Mouse (Mus musculus) left cerebral cortex, adult 6 months (tissue): ENCODE data around the gene Prr5. TPM values are rescaled to one million over a fixed set of nuclear protein-coding genes. Genes with fewer than 3 reads are reported as not detected.

Source experiments
- long read RNA-seq, 2 experiments: library from polyadenylated mRNA; unstranded; transcript quantifications; one replicate each; pipeline ENCODE4 v2.0.0; 2019 to 2020
- polyA plus RNA-seq: library from polyadenylated mRNA; unstranded; fragments of <200 nt; fragmentation: Nextera tagmentation; gene quantifications from 2 replicates; pipeline ENCODE4 v1.2.3, GENCODE M21; 2021

Prr5 gene
- polyA plus RNA-seq = 8.4 and 10.7 TPM in 2 replicates
- long read RNA-seq, experiment 1, transcript Prr5-201 (8 exons, 1,830 nt) = major isoform, 8 of 57 reads
- long read RNA-seq, experiment 1, partial matches to known transcripts = 0 of 57 reads
- long read RNA-seq, experiment 1, other reads (novel, unspliced or antisense) = 49 of 57 reads
- long read RNA-seq, experiment 2, partial matches to known transcripts = 0 of 9 reads
- long read RNA-seq, experiment 2, other reads (novel, unspliced or antisense) = 8 of 9 reads

DNA sequence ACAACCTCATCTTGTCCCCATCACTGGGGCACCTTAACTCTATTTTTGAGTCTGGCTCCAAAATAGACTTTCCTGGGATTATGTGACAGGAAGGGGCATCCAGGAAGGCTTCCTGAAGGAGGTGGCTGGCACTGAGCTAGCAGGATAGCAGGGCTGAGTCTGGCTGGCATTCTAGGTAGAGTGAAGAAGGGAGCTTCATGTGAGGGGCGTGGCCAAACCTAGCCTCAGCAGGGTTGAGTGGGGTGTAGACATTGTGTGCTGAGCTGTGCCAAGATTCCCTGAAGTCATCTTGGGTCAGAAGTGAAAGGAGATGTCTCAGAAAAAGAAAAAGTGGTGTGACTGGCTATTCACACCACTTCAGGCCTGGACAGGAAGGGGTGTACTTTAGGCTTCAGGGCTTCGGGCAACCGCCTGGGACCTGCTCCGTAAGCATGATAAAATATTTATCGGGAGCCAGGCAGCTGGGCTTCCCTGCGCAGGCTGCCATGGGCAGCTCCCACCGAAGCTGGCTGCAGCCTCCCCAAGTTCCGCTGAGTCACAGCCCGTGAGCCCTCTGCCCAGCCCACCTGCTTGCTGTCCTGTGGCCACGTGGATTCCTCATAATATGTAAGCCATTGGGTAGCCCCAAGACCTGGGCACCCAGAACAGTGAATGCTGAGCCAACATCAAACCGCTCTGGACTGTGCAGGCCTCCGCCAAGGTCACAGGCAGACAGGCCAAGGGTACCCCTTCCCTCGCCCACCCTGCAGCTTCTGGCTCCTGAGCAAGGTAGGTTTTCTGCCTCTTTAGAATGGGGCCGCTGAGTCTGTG is at the start of gene Prr5:
Gene Prr5, plus strand, starts transcription at position 683 of the 810 bp plus-strand sequence.

GRCm38 (mm10) chr15:84719791-84720190 is 50.4 kb downstream of the Prr5 start, which contains the start of gene Arhgap8:
TSS of gene Arhgap8 (plus strand) at chr15:84720052.

Other genes starting within 250 kb of the Prr5 start
- 8.7 and 12.5 TPM in 2 replicates for gene Shisal1, start 222.5 kb upstream of the Prr5 start, polyA plus RNA-seq
- gene Rtl6, start 111.8 kb upstream of the Prr5 start, polyA plus RNA-seq = 27.6 and 28.1 TPM in 2 replicates
- 0.15 and 0.29 TPM in 2 replicates for gene Arhgap8, start 50.4 kb downstream of the Prr5 start, polyA plus RNA-seq
- gene Phf21b, start 186.4 kb downstream of the Prr5 start, polyA plus RNA-seq = 0.56 and 0.61 TPM in 2 replicates